Mouse (Mus musculus) adrenal gland, postnatal 36 days (tissue): ENCODE measurements at regions not wholly inside any gene's neighbourhood (a gene's known extent, or its start where the extent isn't known, plus 50 kb on each side); places are given as distances from the start of the nearest gene placed in this dataset.
"Not testable (repeated sequence)": the region's sequence is repeated elsewhere in the genome, so short reads cannot be mapped to it uniquely, and the experiment has no call there.

ENCODE experiments used
- DNase-seq, 2 experiments: peaks; one replicate each; pipeline ENCODE4 v3.0.0; 2021; ENCODE audit warnings: mixed read lengths in 1 of 2

- peak; percentile 47 to 48 for DNase-seq
Observed at GRCm38 (mm10) chr14:19080001-19080400, 185.9 kb upstream of the Ube2e2 start.

GRCm38 (mm10) chr14:19041984-19042760 is 148.1 kb upstream of the Ube2e2 start:
- DNase-seq: peak; percentile 52 to 72

- DNase-seq: no peak
Observed at GRCm38 (mm10) chr14:19020102-19020501, 126.0 kb upstream of the Ube2e2 start.

- DNase-seq: no peak
Observed at GRCm38 (mm10) chr14:19015406-19015805, 121.3 kb upstream of the Ube2e2 start.

GRCm38 (mm10) chr14:19013558-19013957 is 119.5 kb upstream of the Ube2e2 start:
- not testable (repeated sequence) for DNase-seq

GRCm38 (mm10) chr14:18983901-18984300 is 89.8 kb upstream of the Ube2e2 start:
- no peak for DNase-seq

- no peak for DNase-seq
Observed at GRCm38 (mm10) chr14:18963864-18964263, 69.8 kb upstream of the Ube2e2 start.

- no peak for DNase-seq
Observed at GRCm38 (mm10) chr14:18963287-18963686, 69.2 kb upstream of the Ube2e2 start.
